Mouse (Mus musculus): ENCODE data around the gene Pkp1. TPM values are rescaled to one million over a fixed set of nuclear protein-coding genes. Genes with fewer than 3 reads are reported as not detected.
A peak's percentile ranks its signal among the peaks of the same experiment; 100 is the strongest.

Gene Pkp1
- polyA plus RNA-seq, 1 experiment from 2014 or later: 0.43 TPM

DNA sequence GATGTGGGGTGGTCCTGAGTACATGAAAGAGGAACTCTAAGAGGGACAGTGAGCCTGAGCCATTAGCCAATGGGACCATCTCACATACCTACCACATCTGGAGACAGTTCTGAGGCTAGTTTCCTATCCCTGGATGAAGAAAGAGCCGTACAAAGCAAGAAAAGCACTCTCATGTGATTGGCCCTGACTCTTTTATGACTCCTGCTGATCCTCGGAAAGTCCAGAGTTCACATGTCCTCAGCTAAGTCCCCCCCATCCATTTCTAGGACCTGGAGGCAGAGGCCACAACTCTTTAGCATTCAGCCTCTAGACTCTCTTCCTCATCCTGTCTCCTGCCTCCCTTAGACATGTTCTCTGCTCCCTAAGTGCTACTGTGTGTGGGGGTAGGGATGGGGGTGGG is 41.8 kb downstream of the Pkp1 start:
- Histone ChIP-seq H3K9me3 (replicated peaks; ENCODE audit: control insufficient read depth, low read length) (no peaks in the 10 kb centered on the region), H3K9ac (replicated peaks; ENCODE audit: low read length) (no peak overlapping the region), H3K36me3 (replicated peaks; ENCODE audit: control insufficient read depth, insufficient read depth, low read depth, low read length) (no peaks in the 10 kb centered on the region), H3K4me1 (ENCODE audit: control insufficient read depth, insufficient read depth, low read length) (no peaks in the 10 kb centered on the region), H3K4me2 (ENCODE audit: low read depth, low read length) (no peak overlapping the region), H3K4me3 (ENCODE audit: low read depth, low read length) (no peak overlapping the region), H3K27me3 (ENCODE audit: control insufficient read depth, insufficient read depth, low read length) (no peaks in the 10 kb centered on the region), H3K27ac (replicated peaks; ENCODE audit: low read depth, low read length) (no peak overlapping the region)
- 62% methylated on average over 2 of the region's 2 CpGs for WGBS
- DNase-seq (ENCODE audit: low spot score) (no peak), ATAC-seq (replicated peaks; ENCODE audit: insufficient number of reproducible peaks, low FRiP score, low TSS enrichment, low read depth) (no peak)

DNA sequence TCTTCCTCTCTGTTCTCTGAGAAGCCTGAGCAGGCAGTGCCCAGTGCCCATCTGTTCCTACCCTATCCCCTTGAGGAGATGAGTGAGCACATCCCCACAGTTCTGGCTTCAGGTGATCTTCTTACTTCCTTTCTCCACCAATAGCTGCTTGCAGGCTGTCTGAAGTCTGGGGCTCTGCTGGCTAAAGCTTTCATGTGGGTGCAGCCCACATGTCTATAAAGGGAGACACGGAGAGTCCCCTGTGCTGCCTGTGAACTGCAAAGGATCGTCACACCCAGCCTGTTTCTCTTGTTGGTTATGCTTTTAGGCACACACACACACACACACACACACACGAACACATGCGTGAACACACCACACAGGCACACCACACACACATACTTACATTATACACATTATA is 46.0 kb downstream of the Pkp1 start:
- ATAC-seq (replicated peaks; ENCODE audit: insufficient number of reproducible peaks, low FRiP score, low TSS enrichment, low read depth) (no peak), DNase-seq (ENCODE audit: low spot score) (no peak)
- Histone ChIP-seq H3K4me3 (ENCODE audit: low read depth, low read length) (no peak overlapping the region), H3K27me3 (ENCODE audit: control insufficient read depth, insufficient read depth, low read length) (no peaks in the 10 kb centered on the region), H3K36me3 (replicated peaks; ENCODE audit: control insufficient read depth, insufficient read depth, low read depth, low read length) (no peaks in the 10 kb centered on the region), H3K27ac (replicated peaks; ENCODE audit: low read depth, low read length) (no peak overlapping the region), H3K4me1 (ENCODE audit: control insufficient read depth, insufficient read depth, low read length) (no peaks in the 10 kb centered on the region), H3K9me3 (replicated peaks; ENCODE audit: control insufficient read depth, low read length) (no peaks in the 10 kb centered on the region), H3K4me2 (ENCODE audit: low read depth, low read length) (no peak overlapping the region), H3K9ac (replicated peaks; ENCODE audit: low read length) (no peak overlapping the region)
- WGBS: 81% methylated on average over 4 of the region's 4 CpGs

- H3K27me3 ChIP-seq (ENCODE audit: control insufficient read depth, insufficient read depth, low read length): no peaks in the 10 kb centered on the region
- ATAC-seq (replicated peaks; ENCODE audit: insufficient number of reproducible peaks, low FRiP score, low TSS enrichment, low read depth): no peak
- 93% methylated on average over 6 of the region's 6 CpGs for WGBS
These were observed 50.4 kb downstream of the Pkp1 start for GRCm38 (mm10) chr1:135868570-135868969.

GRCm38 (mm10) chr1:135865518-135866194 is 53.4 kb downstream of the Pkp1 start:
- H3K4me1 ChIP-seq (ENCODE audit: control insufficient read depth, insufficient read depth, low read length): no peaks in the 10 kb centered on the region
- H3K9ac ChIP-seq (replicated peaks; ENCODE audit: low read length): no peak overlapping the region
- H3K36me3 ChIP-seq (replicated peaks; ENCODE audit: control insufficient read depth, insufficient read depth, low read depth, low read length): no peaks in the 10 kb centered on the region
- ATAC-seq (replicated peaks; ENCODE audit: insufficient number of reproducible peaks, low FRiP score, low TSS enrichment, low read depth): peak; percentile 81; the same call in 1 of the 2 replicates
- H3K4me2 ChIP-seq (ENCODE audit: low read depth, low read length): no peak overlapping the region
- H3K27ac ChIP-seq (replicated peaks; ENCODE audit: low read depth, low read length): no peak overlapping the region
- no peak overlapping the region for H3K4me3 ChIP-seq (ENCODE audit: low read depth, low read length)
- WGBS: 47% methylated on average over 19 of the region's 19 CpGs
- no peaks in the 10 kb centered on the region for H3K9me3 ChIP-seq (replicated peaks; ENCODE audit: control insufficient read depth, low read length)
- no peaks in the 10 kb centered on the region; the same call in 1 of the 2 replicates for H3K27me3 ChIP-seq (ENCODE audit: control insufficient read depth, insufficient read depth, low read length)
- peak; percentile 82 for DNase-seq (ENCODE audit: low spot score)

More at GRCm38 (mm10) chr1:135868570-135868969, 50.4 kb downstream of the Pkp1 start:
- Histone ChIP-seq H3K4me1 (ENCODE audit: control insufficient read depth, insufficient read depth, low read length) (no peaks in the 10 kb centered on the region), H3K9ac (replicated peaks; ENCODE audit: low read length) (no peak overlapping the region), H3K9me3 (replicated peaks; ENCODE audit: control insufficient read depth, low read length) (no peaks in the 10 kb centered on the region), H3K4me3 (ENCODE audit: low read depth, low read length) (no peak overlapping the region), H3K36me3 (replicated peaks; ENCODE audit: control insufficient read depth, insufficient read depth, low read depth, low read length) (no peaks in the 10 kb centered on the region), H3K27ac (replicated peaks; ENCODE audit: low read depth, low read length) (no peak overlapping the region), H3K4me2 (ENCODE audit: low read depth, low read length) (no peak overlapping the region)
- no peak for DNase-seq (ENCODE audit: low spot score)

DNA sequence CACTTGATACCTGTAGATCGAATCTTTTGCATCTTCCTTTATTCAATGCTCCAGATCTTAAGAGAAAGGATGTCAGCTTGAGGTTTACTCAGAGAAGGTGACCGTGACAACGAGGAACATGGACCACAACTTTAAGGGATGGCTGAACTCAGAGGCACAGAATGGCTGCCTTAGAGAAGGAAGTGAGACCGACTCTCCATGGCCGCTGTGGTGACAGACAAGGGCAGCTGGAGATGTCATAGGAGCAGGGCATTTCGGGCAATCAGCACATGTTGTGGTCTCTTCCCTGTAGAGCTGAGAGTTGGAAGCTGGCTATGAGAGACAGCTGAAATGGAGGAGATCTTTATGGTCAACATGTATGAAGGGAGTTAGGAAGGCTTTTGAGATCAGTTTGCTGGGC is 54.2 kb downstream of the Pkp1 start:
- no peaks in the 10 kb centered on the region for H3K9me3 ChIP-seq (replicated peaks; ENCODE audit: control insufficient read depth, low read length)
- 87% methylated on average over 6 of the region's 6 CpGs for WGBS
- H3K4me3 ChIP-seq (ENCODE audit: low read depth, low read length): no peak overlapping the region
- no peaks in the 10 kb centered on the region for H3K36me3 ChIP-seq (replicated peaks; ENCODE audit: control insufficient read depth, insufficient read depth, low read depth, low read length)
- no peak overlapping the region for H3K27ac ChIP-seq (replicated peaks; ENCODE audit: low read depth, low read length)
- no peak overlapping the region for H3K4me2 ChIP-seq (ENCODE audit: low read depth, low read length)
- DNase-seq (ENCODE audit: low spot score): no peak
- no peaks in the 10 kb centered on the region; the same call in 1 of the 2 replicates for H3K27me3 ChIP-seq (ENCODE audit: control insufficient read depth, insufficient read depth, low read length)
- no peaks in the 10 kb centered on the region for H3K4me1 ChIP-seq (ENCODE audit: control insufficient read depth, insufficient read depth, low read length)
- ATAC-seq (replicated peaks; ENCODE audit: insufficient number of reproducible peaks, low FRiP score, low TSS enrichment, low read depth): no peak
- H3K9ac ChIP-seq (replicated peaks; ENCODE audit: low read length): no peak overlapping the region; the same call in 1 of the 2 replicates

GRCm38 (mm10) chr1:135863786-135864335 is 55.1 kb downstream of the Pkp1 start:
- Histone ChIP-seq H3K27ac (replicated peaks; ENCODE audit: low read depth, low read length) (no peak overlapping the region), H3K4me1 (ENCODE audit: control insufficient read depth, insufficient read depth, low read length) (no peaks in the 10 kb centered on the region), H3K4me3 (ENCODE audit: low read depth, low read length) (no peak overlapping the region), H3K9me3 (replicated peaks; ENCODE audit: control insufficient read depth, low read length) (no peaks in the 10 kb centered on the region), H3K9ac (replicated peaks; ENCODE audit: low read length) (no peak overlapping the region), H3K4me2 (ENCODE audit: low read depth, low read length) (no peak overlapping the region), H3K27me3 (ENCODE audit: control insufficient read depth, insufficient read depth, low read length) (no peaks in the 10 kb centered on the region; the same call in 1 of the 2 replicates), H3K36me3 (replicated peaks; ENCODE audit: control insufficient read depth, insufficient read depth, low read depth, low read length) (no peaks in the 10 kb centered on the region)
- DNase-seq (ENCODE audit: low spot score) (no peak), ATAC-seq (replicated peaks; ENCODE audit: insufficient number of reproducible peaks, low FRiP score, low TSS enrichment, low read depth) (no peak)
- 81% methylated on average over 9 of the region's 9 CpGs for WGBS

DNA sequence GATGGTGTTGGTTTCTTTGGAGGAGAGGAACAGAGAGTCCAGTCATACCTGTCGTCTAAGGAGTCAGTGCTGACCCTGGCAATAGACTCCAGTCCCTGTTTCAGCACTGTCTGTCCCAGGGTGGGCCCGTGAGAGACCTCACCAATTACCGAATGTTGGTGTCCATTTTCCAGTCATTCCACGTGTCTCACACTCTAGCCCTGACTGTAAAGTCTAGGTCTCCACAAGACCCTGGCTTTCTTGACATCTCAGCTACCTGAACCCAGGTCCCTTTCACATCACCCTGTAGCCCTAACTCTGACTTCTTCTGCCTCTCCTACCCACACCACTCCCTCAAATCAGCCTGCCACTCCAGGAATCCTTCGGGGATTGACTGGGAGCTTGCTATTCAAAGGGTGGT is 56.4 kb downstream of the Pkp1 start:
- H3K36me3 ChIP-seq (replicated peaks; ENCODE audit: control insufficient read depth, insufficient read depth, low read depth, low read length): no peaks in the 10 kb centered on the region
- no peak overlapping the region for H3K4me3 ChIP-seq (ENCODE audit: low read depth, low read length)
- DNase-seq (ENCODE audit: low spot score) (no peak), ATAC-seq (replicated peaks; ENCODE audit: insufficient number of reproducible peaks, low FRiP score, low TSS enrichment, low read depth) (no peak)
- 76% methylated on average over 5 of the region's 5 CpGs for WGBS
- no peaks in the 10 kb centered on the region for H3K9me3 ChIP-seq (replicated peaks; ENCODE audit: control insufficient read depth, low read length)
- H3K27ac ChIP-seq (replicated peaks; ENCODE audit: low read depth, low read length): no peak overlapping the region
- H3K4me2 ChIP-seq (ENCODE audit: low read depth, low read length): no peak overlapping the region
- no peak overlapping the region for H3K9ac ChIP-seq (replicated peaks; ENCODE audit: low read length)
- H3K4me1 ChIP-seq (ENCODE audit: control insufficient read depth, insufficient read depth, low read length): no peaks in the 10 kb centered on the region
- H3K27me3 ChIP-seq (ENCODE audit: control insufficient read depth, insufficient read depth, low read length): no peaks in the 10 kb centered on the region; the same call in 1 of the 2 replicates

DNA sequence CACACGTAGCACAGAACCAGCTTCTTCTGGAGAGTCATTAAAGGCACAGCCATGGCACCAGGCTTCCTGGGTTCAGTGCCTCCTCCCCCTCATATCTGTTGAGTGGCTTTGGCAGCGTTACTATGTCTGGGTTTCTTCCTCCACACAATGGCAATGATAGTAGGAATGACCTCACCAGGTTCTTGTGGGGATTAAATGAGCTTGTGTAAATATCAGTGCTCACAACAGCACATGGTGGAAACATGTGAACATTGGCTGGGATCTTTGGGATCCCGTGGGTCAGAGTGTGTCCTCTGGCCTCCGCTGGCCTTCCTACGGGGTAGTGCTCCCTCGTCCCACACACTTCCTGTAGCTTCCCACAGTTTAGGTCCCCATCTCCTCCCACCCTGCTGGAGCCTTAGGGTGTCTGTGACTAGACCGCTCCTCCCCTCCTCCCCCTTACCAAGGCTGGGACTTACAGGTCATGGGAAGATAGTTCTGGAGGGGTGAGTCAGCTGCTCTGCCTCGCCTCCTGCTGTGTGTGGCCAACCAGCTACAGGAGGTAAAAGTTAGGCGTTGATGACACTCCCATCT is 56.9 kb downstream of the Pkp1 start:
- no peaks in the 10 kb centered on the region for H3K36me3 ChIP-seq (replicated peaks; ENCODE audit: control insufficient read depth, insufficient read depth, low read depth, low read length)
- no peaks in the 10 kb centered on the region for H3K4me1 ChIP-seq (ENCODE audit: control insufficient read depth, insufficient read depth, low read length)
- H3K9me3 ChIP-seq (replicated peaks; ENCODE audit: control insufficient read depth, low read length): no peaks in the 10 kb centered on the region
- 70% methylated on average over 9 of the region's 9 CpGs for WGBS
- no peak overlapping the region for H3K4me2 ChIP-seq (ENCODE audit: low read depth, low read length)
- no peaks in the 10 kb centered on the region; the same call in 1 of the 2 replicates for H3K27me3 ChIP-seq (ENCODE audit: control insufficient read depth, insufficient read depth, low read length)
- ATAC-seq (replicated peaks; ENCODE audit: insufficient number of reproducible peaks, low FRiP score, low TSS enrichment, low read depth) (no peak), DNase-seq (ENCODE audit: low spot score) (no peak)
- H3K9ac ChIP-seq (replicated peaks; ENCODE audit: low read length): no peak overlapping the region
- H3K4me3 ChIP-seq (ENCODE audit: low read depth, low read length): no peak overlapping the region
- no peak overlapping the region for H3K27ac ChIP-seq (replicated peaks; ENCODE audit: low read depth, low read length)

Measured in embryonic facial prominence, embryonic 11.5 days (tissue).